8 mouse cellular contexts compared by ENCODE assay signal in the genomic region with DNA sequence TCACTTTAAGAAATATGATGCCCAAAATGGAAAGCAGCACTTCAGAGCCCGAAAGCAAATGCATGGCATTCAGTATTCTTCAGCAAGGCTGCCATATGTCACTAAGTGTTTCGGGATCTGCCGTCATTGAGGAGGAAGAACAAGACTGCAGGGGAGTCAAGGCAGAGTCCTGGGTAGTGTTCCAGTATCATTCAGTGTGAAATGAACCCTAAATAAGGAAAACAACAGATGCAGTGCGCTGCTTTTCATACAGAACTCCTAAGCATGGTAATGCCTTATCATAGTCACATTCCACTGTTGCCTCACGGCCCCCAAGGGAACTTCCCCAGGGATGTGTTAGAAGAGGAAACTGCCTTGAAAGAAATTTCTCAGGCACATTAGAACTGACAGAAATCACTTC. TPM values are rescaled to one million over a fixed set of nuclear protein-coding genes. Genes with fewer than 3 reads are reported as not detected.
DNase-seq lines count a peak whose midpoint lies in the region; ATAC-seq lines count a peak whose summit lies in the region.

No protein-coding gene starts in this region.

- DNase-seq in kidney, postnatal 14 days, result peak; percentile 7
- DNase-seq in kidney, adult 11 months, result no peak
- peak; percentile 19 to 26 for DNase-seq in cerebellum, postnatal 10 days
- peak; percentile 44 to 70 for DNase-seq in frontal cortex, postnatal 36 days (ENCODE audit: low spot score in 2 of 2)
- peak; percentile 31 to 59 for DNase-seq in left cerebral cortex, adult 18-20 months (ENCODE audit: low spot score in 2 of 2)
- DNase-seq in adrenal gland, adult 8-10 months, result no peak
- no peak for DNase-seq in adipocyte (ENCODE audit: low spot score)

- ATAC-seq in megakaryocyte progenitor cell, adult 5-6 weeks (replicated peaks; ENCODE audit: poor library complexity), result no peak

RNA-seq across cellular contexts. Expression of a gene that starts 21.8 kb away (rescaled TPM):
- total RNA-seq in left cerebral cortex, adult 18-20 months (2021), result 1 to 10 TPM; 8.8 to 8.9 TPM
- 10 to 100 TPM; 31.3 to 69.1 (median 42.0) TPM for total RNA-seq in adrenal gland, adult 8-10 months (2022)
- total RNA-seq in megakaryocyte progenitor cell, adult 5-6 weeks (2015), result 0.34 and 0.69 TPM in 2 replicates
- 0.33 and 0.37 TPM in 2 replicates for total RNA-seq in megakaryocyte progenitor cell, adult 5-6 weeks (2017)

Comparison
In these comparisons a context has a peak if more than half of its experiments do, and no peak if none do; other contexts are left out.
1. DNase-seq: peak in kidney, postnatal 14 days (single experiment), cerebellum, postnatal 10 days (2 of 2), frontal cortex, postnatal 36 days (2 of 2) and left cerebral cortex, adult 18-20 months (2 of 2); none in kidney, adult 11 months (single experiment), adrenal gland, adult 8-10 months (single experiment) and adipocyte (single experiment).
2. RNA of a gene that starts 21.8 kb away (total RNA-seq): 31.3 to 69.1 TPM in adrenal gland, adult 8-10 months and 8.8 to 8.9 TPM in left cerebral cortex, adult 18-20 months; 0.33 to 0.69 TPM in megakaryocyte progenitor cell, adult 5-6 weeks; every median in the first group is over 4 times any median in the second.